Mouse (Mus musculus): ENCODE measurements around the gene Ttll1. TPM values are rescaled to one million over a fixed set of nuclear protein-coding genes. Genes with fewer than 3 reads are reported as not detected.

The Ttll1 gene
- total and polyA plus RNA-seq, 2 experiments from 2014 or later = 57.8 to 123 TPM

DNA sequence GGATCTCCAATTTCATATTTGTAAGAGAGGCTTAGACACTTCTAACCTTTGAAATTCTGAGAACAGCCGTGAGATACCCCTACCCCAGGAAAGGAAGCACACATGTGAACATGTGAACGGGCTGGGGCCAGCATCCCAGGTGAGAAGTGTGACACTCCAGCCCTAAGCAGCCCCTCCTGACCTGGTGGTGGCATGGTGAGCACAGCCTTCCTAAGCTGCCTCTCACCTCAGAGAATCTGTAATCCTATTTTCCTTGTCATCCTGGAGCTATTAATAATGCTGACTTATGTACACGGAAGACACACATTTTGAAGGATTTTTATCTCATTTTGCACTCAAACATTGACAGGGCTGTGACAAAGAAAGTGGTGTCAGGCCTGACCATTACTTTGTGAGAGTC is 49.8 kb downstream of the Ttll1 start:
- DNase-seq (ENCODE audit: low spot score) = no peak
- no peak for ATAC-seq (ENCODE audit: low FRiP score)
- Histone ChIP-seq H3K27me3 (ENCODE audit: insufficient read depth, low read length) (no peaks in the 10 kb centered on the region), H3K9ac (replicated peaks; ENCODE audit: low read length, poor library complexity, severe bottlenecking) (no peak overlapping the region), H3K4me2 (ENCODE audit: low read depth, low read length, poor library complexity, severe bottlenecking) (no peak overlapping the region), H3K4me3 (ENCODE audit: low read depth, low read length) (no peak overlapping the region), H3K36me3 (ENCODE audit: insufficient read depth, low read length) (no peaks in the 10 kb centered on the region), H3K4me1 (ENCODE audit: insufficient read depth, low read length) (no peaks in the 10 kb centered on the region), H3K9me3 (ENCODE audit: low read length) (no peaks in the 10 kb centered on the region), H3K27ac (ENCODE audit: low read depth, low read length) (no peak overlapping the region)
- no peak for TF ChIP-seq CTCF (IDR thresholded peaks at IDR 0.05)
- WGBS = 80% methylated on average over 3 of the region's 3 CpGs

- no peak for ATAC-seq (ENCODE audit: low FRiP score)
- no peak for TF ChIP-seq CTCF (IDR thresholded peaks at IDR 0.05)
- no peak overlapping the region for H3K27ac ChIP-seq (ENCODE audit: low read depth, low read length)
- no peaks in the 10 kb centered on the region for H3K36me3 ChIP-seq (ENCODE audit: insufficient read depth, low read length)
- H3K4me3 ChIP-seq (ENCODE audit: low read depth, low read length) = no peak overlapping the region
- 87% methylated on average over 1 of the region's 1 CpGs for WGBS
- H3K4me1 ChIP-seq (ENCODE audit: insufficient read depth, low read length) = no peaks in the 10 kb centered on the region
- no peak overlapping the region for H3K4me2 ChIP-seq (ENCODE audit: low read depth, low read length, poor library complexity, severe bottlenecking)
- no peak overlapping the region for H3K9ac ChIP-seq (replicated peaks; ENCODE audit: low read length, poor library complexity, severe bottlenecking)
- no peak for DNase-seq (ENCODE audit: low spot score)
- no peaks in the 10 kb centered on the region for H3K9me3 ChIP-seq (ENCODE audit: low read length)
- no peaks in the 10 kb centered on the region for H3K27me3 ChIP-seq (ENCODE audit: insufficient read depth, low read length)
Observed at GRCm38 (mm10) chr15:83457541-83457940, 53.2 kb downstream of the Ttll1 start.

GRCm38 (mm10) chr15:83455637-83456036 is 55.1 kb downstream of the Ttll1 start:
- DNase-seq (ENCODE audit: low spot score) = no peak
- 92% methylated on average over 5 of the region's 5 CpGs for WGBS
- H3K27me3 ChIP-seq (ENCODE audit: insufficient read depth, low read length) = no peaks in the 10 kb centered on the region
- no peak for TF ChIP-seq CTCF (IDR thresholded peaks at IDR 0.05)
- no peak overlapping the region for H3K9ac ChIP-seq (replicated peaks; ENCODE audit: low read length, poor library complexity, severe bottlenecking)
- H3K9me3 ChIP-seq (ENCODE audit: low read length) = no peaks in the 10 kb centered on the region
- H3K4me2 ChIP-seq (ENCODE audit: low read depth, low read length, poor library complexity, severe bottlenecking) = no peak overlapping the region
- no peaks in the 10 kb centered on the region for H3K36me3 ChIP-seq (ENCODE audit: insufficient read depth, low read length)
- no peaks in the 10 kb centered on the region for H3K4me1 ChIP-seq (ENCODE audit: insufficient read depth, low read length)
- H3K27ac ChIP-seq (ENCODE audit: low read depth, low read length) = no peak overlapping the region
- H3K4me3 ChIP-seq (ENCODE audit: low read depth, low read length) = no peak overlapping the region
- ATAC-seq (ENCODE audit: low FRiP score) = no peak

DNA sequence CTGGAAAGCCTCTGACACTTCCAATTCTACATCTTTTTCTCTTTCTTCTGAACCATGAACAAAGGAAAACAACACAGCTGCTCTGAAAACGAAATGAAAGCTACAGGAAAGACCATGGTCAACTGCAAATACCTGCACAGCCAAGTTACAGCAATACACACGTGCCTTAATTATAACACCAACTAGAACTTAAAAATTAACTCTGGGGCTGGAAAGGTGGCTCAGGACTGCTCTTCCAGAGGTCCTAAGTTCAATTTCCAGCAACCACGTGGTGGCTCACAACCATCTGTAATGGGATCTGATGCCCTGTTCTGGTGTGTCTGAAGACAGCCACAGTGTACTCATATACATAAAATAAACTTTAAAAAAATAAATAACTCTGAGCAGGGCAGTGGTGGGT is 55.7 kb downstream of the Ttll1 start:
- DNase-seq (ENCODE audit: low spot score) = no peak
- Histone ChIP-seq H3K9ac (replicated peaks; ENCODE audit: low read length, poor library complexity, severe bottlenecking) (no peak overlapping the region), H3K9me3 (ENCODE audit: low read length) (no peaks in the 10 kb centered on the region), H3K4me1 (ENCODE audit: insufficient read depth, low read length) (no peaks in the 10 kb centered on the region), H3K4me2 (ENCODE audit: low read depth, low read length, poor library complexity, severe bottlenecking) (no peak overlapping the region), H3K27ac (ENCODE audit: low read depth, low read length) (no peak overlapping the region), H3K36me3 (ENCODE audit: insufficient read depth, low read length) (no peaks in the 10 kb centered on the region), H3K4me3 (ENCODE audit: low read depth, low read length) (no peak overlapping the region), H3K27me3 (ENCODE audit: insufficient read depth, low read length) (no peaks in the 10 kb centered on the region)
- WGBS = 84% methylated on average over 3 of the region's 3 CpGs
- no peak for TF ChIP-seq CTCF (IDR thresholded peaks at IDR 0.05)
- no peak for ATAC-seq (ENCODE audit: low FRiP score)

GRCm38 (mm10) chr15:83454419-83454818 is 56.3 kb downstream of the Ttll1 start:
- Histone ChIP-seq H3K4me2 (ENCODE audit: low read depth, low read length, poor library complexity, severe bottlenecking) (no peak overlapping the region), H3K27me3 (ENCODE audit: insufficient read depth, low read length) (no peaks in the 10 kb centered on the region), H3K4me3 (ENCODE audit: low read depth, low read length) (no peak overlapping the region), H3K9ac (replicated peaks; ENCODE audit: low read length, poor library complexity, severe bottlenecking) (no peak overlapping the region), H3K27ac (ENCODE audit: low read depth, low read length) (no peak overlapping the region), H3K9me3 (ENCODE audit: low read length) (no peaks in the 10 kb centered on the region), H3K36me3 (ENCODE audit: insufficient read depth, low read length) (no peaks in the 10 kb centered on the region), H3K4me1 (ENCODE audit: insufficient read depth, low read length) (no peaks in the 10 kb centered on the region)
- ATAC-seq (ENCODE audit: low FRiP score) = no peak
- DNase-seq (ENCODE audit: low spot score) = no peak
- WGBS = 90% methylated on average over 7 of the region's 7 CpGs
- TF ChIP-seq CTCF (IDR thresholded peaks at IDR 0.05) = no peak

DNA sequence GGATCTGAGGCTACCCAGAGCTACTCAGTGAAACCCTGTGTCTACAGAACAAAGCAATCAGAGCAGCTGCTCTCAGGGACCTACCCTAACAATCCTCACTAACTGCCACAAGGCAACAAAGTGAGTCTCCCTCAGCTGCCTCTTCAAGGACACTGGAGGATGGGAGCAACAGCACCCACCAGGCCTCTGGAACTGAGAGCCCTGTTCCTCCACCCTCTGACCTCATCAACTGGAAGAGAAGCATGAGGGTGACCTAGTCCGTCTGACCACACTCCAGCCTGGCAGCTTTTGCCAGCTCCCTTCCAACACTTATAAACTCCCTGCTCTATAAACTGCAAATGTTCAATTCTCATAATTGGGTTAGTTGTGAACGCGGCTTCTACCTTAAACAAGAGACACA is 56.8 kb downstream of the Ttll1 start:
- ATAC-seq (ENCODE audit: low FRiP score) = no peak
- H3K9ac ChIP-seq (replicated peaks; ENCODE audit: low read length, poor library complexity, severe bottlenecking) = no peak overlapping the region
- H3K4me1 ChIP-seq (ENCODE audit: insufficient read depth, low read length) = no peaks in the 10 kb centered on the region
- no peak for DNase-seq (ENCODE audit: low spot score)
- H3K36me3 ChIP-seq (ENCODE audit: insufficient read depth, low read length) = no peaks in the 10 kb centered on the region
- no peaks in the 10 kb centered on the region for H3K9me3 ChIP-seq (ENCODE audit: low read length)
- no peak for TF ChIP-seq CTCF (IDR thresholded peaks at IDR 0.05)
- no peaks in the 10 kb centered on the region for H3K27me3 ChIP-seq (ENCODE audit: insufficient read depth, low read length)
- no peak overlapping the region for H3K27ac ChIP-seq (ENCODE audit: low read depth, low read length)
- no peak overlapping the region for H3K4me2 ChIP-seq (ENCODE audit: low read depth, low read length, poor library complexity, severe bottlenecking)
- no peak overlapping the region for H3K4me3 ChIP-seq (ENCODE audit: low read depth, low read length)
- 93% methylated on average over 3 of the region's 3 CpGs for WGBS
